Mouse (Mus musculus): ENCODE measurements around the gene Ano9.

DNA sequence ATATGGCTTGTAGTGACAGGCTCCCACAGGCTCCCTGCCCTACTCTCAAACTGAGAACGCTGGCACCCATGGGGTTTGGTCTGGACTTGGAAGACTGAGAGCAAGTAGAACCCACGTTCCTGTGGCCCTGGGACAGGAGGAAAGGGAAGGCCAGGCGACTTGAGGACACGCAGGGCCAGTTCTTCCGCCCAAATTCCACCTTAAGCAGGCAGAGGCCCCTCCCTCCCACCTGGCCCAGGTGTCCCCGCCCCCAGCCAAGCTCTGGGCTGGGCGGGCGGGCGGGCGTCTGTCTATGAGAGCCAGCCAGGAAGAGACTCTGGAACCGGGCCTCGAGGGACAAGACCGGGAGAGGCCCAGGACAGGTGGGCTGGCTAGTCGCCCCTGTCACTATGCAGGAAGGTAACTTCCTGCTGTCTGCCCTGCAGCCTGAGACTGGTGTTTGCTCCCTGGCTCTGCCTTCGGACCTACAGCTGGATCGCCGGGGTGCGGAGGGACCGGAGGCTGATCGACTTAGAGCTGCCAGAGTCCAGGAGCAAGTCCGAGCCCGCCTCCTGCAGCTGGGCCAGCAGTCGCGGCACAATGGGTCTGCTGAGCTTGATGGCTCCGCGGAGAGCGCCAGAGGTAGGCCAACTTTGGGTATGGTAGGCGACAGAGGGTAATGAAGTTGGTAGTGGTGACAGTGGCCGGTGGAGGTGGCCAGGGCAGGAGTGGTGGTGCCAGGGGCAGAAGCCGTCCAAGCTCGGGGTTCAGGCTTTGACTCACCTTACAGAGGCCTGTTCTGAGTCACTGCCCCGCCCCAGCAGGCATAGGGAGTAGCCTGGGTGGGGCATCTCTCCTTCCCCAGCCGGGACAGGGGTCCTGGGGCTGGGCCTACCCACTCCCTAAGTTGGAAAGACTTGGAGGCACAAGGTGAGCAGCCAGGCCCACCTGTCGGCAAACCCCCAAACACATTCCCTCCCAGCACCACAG is 37.8 kb downstream of the Ano9 start:
- no peak for TF ChIP-seq CTCF (IDR thresholded peaks at IDR 0.05; ENCODE audit: control insufficient read depth, insufficient read depth, insufficient read length)
- TF ChIP-seq MAX (IDR thresholded peaks at IDR 0.05): no peak
- TF ChIP-seq USF1 (IDR thresholded peaks at IDR 0.05; ENCODE audit: low read depth): no peak
- no peak for TF ChIP-seq CEBPB (IDR thresholded peaks at IDR 0.05; ENCODE audit: low read depth)
- TF ChIP-seq FOSL1 (IDR thresholded peaks at IDR 0.05; ENCODE audit: insufficient read depth, low read length, poor library complexity, severe bottlenecking): no peak

Measured in C2C12 (cell line).